Mouse (Mus musculus) CH12.LX (cell line): ENCODE measurements at regions not wholly inside any gene's neighbourhood (a gene's known extent, or its start where the extent isn't known, plus 50 kb on each side); places are given as distances from the start of the nearest gene placed in this dataset.
A peak's percentile ranks its signal among the peaks of the same experiment; 100 is the strongest.

Experiments used
- DNase-seq: peaks from one replicate; pipeline ENCODE4 v3.0.0-alpha.2; 2013; ENCODE audit errors: extremely low read depth
- H3K27ac ChIP-seq: 2 replicates; pipeline ENCODE4 v1.5.1; 2012; ENCODE audit warnings: low read depth, mild to moderate bottlenecking, control low read depth, moderate library complexity; ENCODE audit not compliant: insufficient read depth
- H3K27me3 ChIP-seq: replicated peaks from 2 replicates; pipeline ENCODE3; 2012; ENCODE audit warnings: inconsistent platforms
- H3K36me3 ChIP-seq, 2 experiments: replicated peaks in 1 of 2; 2 replicates each; pipeline versions ENCODE3 to v1.6.1; 2012; ENCODE audit warnings: inconsistent platforms in 1 of 2, low read length in 1 of 2, mild to moderate bottlenecking in 1 of 2, mixed read lengths in 1 of 2, moderate library complexity in 1 of 2; ENCODE audit not compliant: control insufficient read depth in 1 of 2, insufficient read depth in 1 of 2
- H3K4me1 ChIP-seq, 2 experiments: 2 replicates each; pipeline ENCODE4 v1.6.1; 2012; ENCODE audit warnings: inconsistent platforms in 1 of 2, moderate library complexity in 1 of 2; ENCODE audit not compliant: insufficient read depth in 2 of 2, control insufficient read depth in 1 of 2
- H3K4me2 ChIP-seq: 2 replicates; pipeline ENCODE4 v1.6.1; 2012; ENCODE audit warnings: low read depth, mild to moderate bottlenecking, control low read depth; ENCODE audit not compliant: poor library complexity, insufficient read depth, severe bottlenecking
- H3K4me3 ChIP-seq, 3 experiments: fragments of 150-350 bp in 1 of 3; sonication (generic) in 1 of 3; replicated peaks in 1 of 3; 2 replicates each; pipeline versions ENCODE3 to v1.5.1; 2011 to 2012; ENCODE audit warnings: low read depth in 2 of 3, low read length in 2 of 3, mild to moderate bottlenecking in 2 of 3, moderate library complexity in 2 of 3, control low read depth in 1 of 3, improper control_type of control experiment in 1 of 3, inconsistent platforms in 1 of 3, mixed read lengths in 1 of 3; ENCODE audit not compliant: poor library complexity in 1 of 3
- H3K79me2 ChIP-seq: replicated peaks from 2 replicates; pipeline ENCODE4 v1.6.1; 2012; ENCODE audit warnings: mild to moderate bottlenecking, moderate library complexity; ENCODE audit not compliant: control insufficient read depth, poor library complexity, insufficient read depth, severe bottlenecking; ENCODE audit errors: extremely low read depth
- H3K9ac ChIP-seq: 2 replicates; pipeline ENCODE4 v1.6.1; 2012; ENCODE audit warnings: low read depth, mild to moderate bottlenecking, control low read depth, moderate library complexity; ENCODE audit not compliant: insufficient read depth
- H3K9me3 ChIP-seq: replicated peaks from 2 replicates; pipeline ENCODE3; 2012; ENCODE audit warnings: low read length, inconsistent platforms, mixed read lengths
- CHD1 ChIP-seq: IDR thresholded peaks from 2 replicates; pipeline ENCODE4 v1.6.1; 2012; ENCODE audit warnings: low read depth, low read length, improper control_type of control experiment, inconsistent platforms
- ELF1 ChIP-seq: IDR thresholded peaks from 2 replicates; pipeline ENCODE4 v1.6.1; 2014; ENCODE audit warnings: low read depth, mild to moderate bottlenecking, inconsistent platforms, low read length, improper control_type of control experiment
- ETS1 ChIP-seq: conservative IDR thresholded peaks from 2 replicates; pipeline ENCODE4 v1.6.1; 2012; ENCODE audit warnings: low read depth, mild to moderate bottlenecking, inconsistent platforms, low read length, improper control_type of control experiment, moderate library complexity
- GABPA ChIP-seq: IDR thresholded peaks from 2 replicates; pipeline ENCODE4 v1.6.1; 2012; ENCODE audit warnings: low read depth, low read length, improper control_type of control experiment, inconsistent platforms; ENCODE audit not compliant: insufficient replicate concordance
- JUN ChIP-seq: IDR thresholded peaks from 2 replicates; pipeline ENCODE4 v1.6.1; 2011; ENCODE audit warnings: low read depth, mild to moderate bottlenecking, low read length, improper control_type of control experiment, moderate library complexity; ENCODE audit not compliant: insufficient read depth
- MAZ ChIP-seq: IDR thresholded peaks from 2 replicates; pipeline ENCODE4 v1.6.1; 2012; ENCODE audit warnings: low read depth, mild to moderate bottlenecking, inconsistent platforms, low read length, improper control_type of control experiment, moderate library complexity
- MYC ChIP-seq: IDR thresholded peaks from 2 replicates; pipeline ENCODE4 v1.6.1; 2011; ENCODE audit warnings: low read depth, mild to moderate bottlenecking, improper control_type of control experiment, low read length
- NELFE ChIP-seq: IDR thresholded peaks from 2 replicates; pipeline ENCODE4 v1.6.1; 2011; ENCODE audit warnings: low read depth, low read length, improper control_type of control experiment
- RCOR1 ChIP-seq: conservative IDR thresholded peaks from 2 replicates; pipeline ENCODE4 v1.6.1; 2012; ENCODE audit warnings: low read depth, mild to moderate bottlenecking, inconsistent platforms, low read length, improper control_type of control experiment
- SIN3A ChIP-seq: IDR thresholded peaks from 2 replicates; pipeline ENCODE4 v1.6.1; 2012; ENCODE audit warnings: low read length, improper control_type of control experiment, inconsistent platforms
- SMC3 ChIP-seq: IDR thresholded peaks from 2 replicates; pipeline ENCODE4 v1.6.1; 2011; ENCODE audit warnings: low read depth, low read length, improper control_type of control experiment
- TBP ChIP-seq: conservative IDR thresholded peaks from 2 replicates; pipeline ENCODE4 v1.6.1; 2011; ENCODE audit warnings: low read depth, low read length, improper control_type of control experiment
- dilution Hi-C: fragments of 300-500 bp; cut with MboI; formaldehyde crosslinking; loops from 2 replicates; pipeline ENCODE4 v1.14.3; 2020; ENCODE audit warnings: low sequenced_read_pairs; ENCODE audit not compliant: extremely low pct_unique_long_range_greater_than_20kb, extremely low pct_ligation_motif_present
- in situ Hi-C: fragments of 300-500 bp; cut with MboI; formaldehyde crosslinking; loops from 3 replicates; pipeline ENCODE4 v1.14.3; 2019; ENCODE audit warnings: low sequenced_read_pairs, low pct_ligation_motif_present, low pct_unique_long_range_greater_than_20kb, mixed read lengths

- Histone ChIP-seq H3K36me3 (no peaks in the 10 kb centered on the region), H3K4me3 (no peak overlapping the region), H3K79me2 (no peaks in the 10 kb centered on the region), H3K27me3 (no peaks in the 10 kb centered on the region), H3K27ac (no peak overlapping the region), H3K4me1 (no peaks in the 10 kb centered on the region), H3K9me3 (peaks cover 25% of the 10 kb centered on the region), H3K9ac (no peak overlapping the region), H3K4me2 (no peak overlapping the region)
- in situ Hi-C loops (no loop called here), dilution Hi-C loops (no loop called here)
- no peak for DNase-seq
- TF ChIP-seq SMC3, result no peak
Measured at GRCm38 (mm10) chr15:93876335-93876734, 280.6 kb upstream of the Prickle1 start.

GRCm38 (mm10) chr15:93875685-93876084, 280.0 kb upstream of the Prickle1 start:
- H3K9me3 ChIP-seq, result peaks cover 24% of the 10 kb centered on the region
- dilution Hi-C loops, result no loop called here
- no peak for DNase-seq
- no peak overlapping the region for H3K4me3 ChIP-seq
- in situ Hi-C loops, result no loop called here
- H3K4me2 ChIP-seq, result no peak overlapping the region
- no peak overlapping the region for H3K27ac ChIP-seq
- no peaks in the 10 kb centered on the region for H3K4me1 ChIP-seq
- no peaks in the 10 kb centered on the region for H3K36me3 ChIP-seq
- TF ChIP-seq GABPA (no peak), CHD1 (no peak), RCOR1 (no peak)
- H3K9ac ChIP-seq, result no peak overlapping the region
- no peaks in the 10 kb centered on the region for H3K79me2 ChIP-seq
- H3K27me3 ChIP-seq, result no peaks in the 10 kb centered on the region

GRCm38 (mm10) chr15:93874206-93874605, 278.5 kb upstream of the Prickle1 start:
- dilution Hi-C loops, result no loop called here
- no peak overlapping the region for H3K4me3 ChIP-seq
- TF ChIP-seq SIN3A, result no peak

DNA sequence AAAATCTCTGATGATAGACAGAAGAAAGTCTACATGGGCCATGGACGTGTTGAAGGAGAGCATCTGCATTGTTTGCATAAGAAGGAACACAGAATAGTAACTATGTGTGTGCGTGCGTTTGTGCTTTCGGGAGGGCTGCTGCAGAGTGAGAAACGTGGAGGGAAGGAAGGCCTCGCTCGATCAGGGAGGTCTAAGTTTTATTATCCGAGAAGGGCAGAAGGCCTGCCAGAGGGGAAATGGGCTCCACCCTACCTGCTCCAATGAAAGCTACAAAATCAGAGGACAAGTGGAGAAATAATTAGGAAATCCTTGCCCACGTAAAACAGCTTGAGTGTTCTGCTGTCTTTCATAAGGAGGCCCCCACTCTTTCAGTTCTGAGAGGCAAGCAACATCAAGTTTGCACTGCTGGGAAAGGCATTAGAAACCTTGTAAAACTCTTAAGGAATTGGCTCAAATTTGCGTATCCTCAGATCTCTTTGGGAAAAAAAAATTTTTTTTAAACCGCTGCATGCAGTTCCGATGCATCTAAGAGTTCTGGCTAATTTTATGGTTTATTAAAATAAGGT, 261.7 kb upstream of the Prickle1 start:
- Histone ChIP-seq H3K27ac (no peak overlapping the region), H3K9me3 (peaks cover 29% of the 10 kb centered on the region), H3K4me3 (no peak overlapping the region), H3K79me2 (no peaks in the 10 kb centered on the region), H3K36me3 (no peaks in the 10 kb centered on the region), H3K27me3 (no peaks in the 10 kb centered on the region), H3K9ac (no peak overlapping the region), H3K4me1 (no peaks in the 10 kb centered on the region), H3K4me2 (no peak overlapping the region)
- dilution Hi-C loops, result no loop called here
- DNase-seq, result no peak
- in situ Hi-C loops, result no loop called here
- TF ChIP-seq MYC, result no peak
- no peak for TF ChIP-seq JUN
- no peak for TF ChIP-seq NELFE
- no peak for TF ChIP-seq GABPA
- TF ChIP-seq TBP, result no peak
- no peak for TF ChIP-seq ELF1
- TF ChIP-seq MAZ, result no peak
- no peak for TF ChIP-seq ETS1

More at GRCm38 (mm10) chr15:93874206-93874605, 278.5 kb upstream of the Prickle1 start:
- H3K4me1 ChIP-seq, result no peaks in the 10 kb centered on the region
- in situ Hi-C loops, result no loop called here
- H3K27ac ChIP-seq, result no peak overlapping the region
- no peaks in the 10 kb centered on the region for H3K36me3 ChIP-seq
- peak; percentile 1 for DNase-seq
- H3K4me2 ChIP-seq, result no peak overlapping the region
- H3K79me2 ChIP-seq, result no peaks in the 10 kb centered on the region
- no peaks in the 10 kb centered on the region for H3K27me3 ChIP-seq
- H3K9ac ChIP-seq, result no peak overlapping the region
- peaks cover 20% of the 10 kb centered on the region for H3K9me3 ChIP-seq
